Mouse (Mus musculus) lung, adult 2 months (tissue): ENCODE results near the gene Dock11. TPM values are rescaled to one million over a fixed set of nuclear protein-coding genes. Genes with fewer than 3 reads are reported as not detected.

Source experiments
- DNase-seq: peaks from one replicate; pipeline ENCODE4 v3.0.0; 2022
- H3K4me1 ChIP-seq: fragments of 200-500 bp; 2 replicates; pipeline ENCODE4 v1.6.1; 2011; ENCODE audit warnings: low read length; ENCODE audit not compliant: control insufficient read depth, insufficient read depth
- H3K4me3 ChIP-seq: fragments of 200-500 bp; replicated peaks from 2 replicates; pipeline ENCODE3; 2011; ENCODE audit warnings: low read depth, mild to moderate bottlenecking, control low read depth, low read length; ENCODE audit errors: extremely low read depth
- CTCF ChIP-seq: fragments of 200-500 bp; IDR thresholded peaks from 2 replicates; pipeline ENCODE4 v1.5.1; 2011; ENCODE audit warnings: mild to moderate bottlenecking, low read length, control low read depth; ENCODE audit not compliant: insufficient read depth
- POLR2A ChIP-seq: fragments of 200-500 bp; IDR thresholded peaks from 2 replicates; pipeline ENCODE4 v1.6.1; 2011; ENCODE audit warnings: low read depth, mild to moderate bottlenecking, control low read depth, low read length, borderline replicate concordance; ENCODE audit errors: extremely low read depth
- WGBS: fragments of 180-500 bp; shearing (Covaris S2); methylation state at CpG from one replicate; pipeline ENCODE4 v1.1.7; 2018; 5-methylcytosine and 5-hydroxymethylcytosine counted together
- polyA plus RNA-seq: library from polyadenylated mRNA; depleted of rRNA; stranded (reverse); fragments of >200 nt; gene quantifications from 2 replicates; pipeline ENCODE4 v1.2.3, GENCODE M21; 2012; rRNA removed

Dock11 gene
- polyA plus RNA-seq, 1 experiment, result 1.5 TPM

DNA sequence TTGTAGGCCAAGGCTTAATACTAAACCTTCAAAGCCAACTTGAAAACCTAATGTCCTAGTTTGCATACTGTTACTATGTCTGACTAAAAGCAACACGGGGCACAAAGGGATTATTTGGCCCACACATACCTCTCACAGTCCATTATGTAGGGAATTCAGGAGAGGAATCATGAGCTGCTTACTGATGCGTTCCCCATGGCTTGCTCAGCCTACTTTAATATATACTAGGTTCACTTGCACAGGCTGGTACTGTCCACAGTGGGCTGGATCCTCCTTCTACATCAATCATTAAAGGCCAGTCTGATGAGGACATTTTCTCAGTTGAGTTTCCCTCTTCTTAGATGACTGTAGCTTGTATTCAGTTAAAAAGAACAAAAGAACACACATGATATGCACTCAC lies 185.4 kb downstream of the Dock11 start:
- Histone ChIP-seq H3K4me1 (no peaks in the 10 kb centered on the region), H3K4me3 (no peak overlapping the region)
- 76% methylated on average over 2 of the region's 2 CpGs for WGBS
- DNase-seq, result no peak
- TF ChIP-seq POLR2A, result no peak
- TF ChIP-seq CTCF, result no peak

DNA sequence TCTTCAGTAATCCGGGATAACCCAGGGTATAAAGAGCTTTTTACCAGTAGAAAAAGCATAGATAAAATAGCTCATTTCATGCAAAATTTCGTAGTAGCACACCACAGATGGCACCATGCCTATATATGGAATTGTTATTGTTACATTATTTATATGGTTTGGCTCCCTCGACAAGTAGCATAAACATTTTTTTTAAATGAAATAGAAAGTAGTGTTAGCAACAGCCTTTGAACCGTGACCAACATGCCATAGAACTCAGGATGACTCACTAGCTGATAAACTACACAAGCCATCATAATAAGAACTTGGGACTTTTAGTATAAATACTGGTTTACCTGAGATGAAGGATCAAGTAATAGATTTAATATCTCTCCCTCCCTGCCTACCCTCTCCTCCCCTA lies 188.5 kb downstream of the Dock11 start:
- DNase-seq, result no peak
- no peak overlapping the region for H3K4me3 ChIP-seq
- 42% methylated on average over 4 of the region's 4 CpGs for WGBS

DNA sequence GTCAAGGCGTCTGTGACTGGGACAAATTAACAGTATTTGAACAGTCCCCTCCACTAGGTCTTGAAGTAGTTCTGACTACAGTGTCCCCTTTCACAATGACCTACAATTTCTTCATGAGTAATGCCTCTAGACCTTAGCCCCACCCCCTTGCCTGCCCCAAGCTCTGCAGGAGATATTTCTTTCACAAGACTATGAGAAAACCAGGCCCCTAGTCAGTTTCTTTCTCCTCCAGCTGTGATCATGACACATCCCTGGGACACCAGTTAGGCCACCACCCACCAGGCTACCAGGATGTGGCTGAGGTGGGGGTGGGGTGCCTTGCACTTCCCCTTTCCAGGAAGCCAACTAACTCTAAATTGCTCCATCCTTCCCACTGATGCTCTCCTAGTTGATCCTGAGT lies 194.3 kb downstream of the Dock11 start:
- Histone ChIP-seq H3K4me3 (no peak overlapping the region), H3K4me1 (no peaks in the 10 kb centered on the region)
- 59% methylated on average over 1 of the region's 1 CpGs for WGBS
- no peak for DNase-seq
- TF ChIP-seq POLR2A, result no peak
- TF ChIP-seq CTCF, result no peak

More for the DNA sequence above, 188.5 kb downstream of the Dock11 start:
- no peak for TF ChIP-seq CTCF
- no peak for TF ChIP-seq POLR2A
- no peaks in the 10 kb centered on the region for H3K4me1 ChIP-seq

DNA sequence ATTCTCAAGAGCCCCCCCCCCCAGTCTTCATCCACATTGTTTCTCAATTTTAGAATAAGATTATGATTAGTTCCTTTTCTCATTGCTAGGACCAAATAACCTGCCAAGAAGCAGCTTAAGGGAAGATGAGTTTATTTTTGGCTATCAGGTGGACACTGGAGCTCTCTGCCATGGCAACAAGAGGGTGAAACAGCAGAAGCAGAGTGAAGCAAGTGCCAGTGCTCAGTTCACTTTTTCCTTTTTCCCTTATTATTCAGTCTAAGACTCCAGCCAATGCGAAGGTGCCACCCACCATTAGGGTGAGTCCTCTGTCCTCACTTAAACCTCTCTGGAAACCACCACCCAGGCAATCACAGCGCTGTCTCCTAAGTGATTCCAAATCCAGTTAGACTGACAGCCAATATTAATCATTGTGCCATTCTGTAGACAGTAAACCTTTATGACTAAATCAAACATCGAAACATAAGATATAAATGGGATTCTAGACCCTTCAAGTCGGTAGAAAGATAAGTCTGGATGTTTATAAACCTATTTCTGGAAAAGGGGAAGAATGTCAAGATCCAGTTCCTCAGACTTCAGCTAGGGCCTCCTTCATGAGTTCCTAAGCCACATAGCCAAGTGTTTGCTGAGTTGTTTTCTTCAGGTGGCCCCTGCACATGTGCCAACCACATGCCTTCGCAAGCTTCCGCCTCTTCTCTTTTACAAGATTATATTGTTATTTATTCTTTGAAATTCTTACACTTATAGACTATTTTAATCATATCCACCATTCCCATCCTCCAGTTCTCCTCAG lies 200.0 kb downstream of the Dock11 start:
- no peak overlapping the region for H3K4me3 ChIP-seq
- TF ChIP-seq POLR2A, result no peak
- H3K4me1 ChIP-seq, result no peaks in the 10 kb centered on the region
- 75% methylated on average over 6 of the region's 6 CpGs for WGBS
- DNase-seq, result no peak

DNA sequence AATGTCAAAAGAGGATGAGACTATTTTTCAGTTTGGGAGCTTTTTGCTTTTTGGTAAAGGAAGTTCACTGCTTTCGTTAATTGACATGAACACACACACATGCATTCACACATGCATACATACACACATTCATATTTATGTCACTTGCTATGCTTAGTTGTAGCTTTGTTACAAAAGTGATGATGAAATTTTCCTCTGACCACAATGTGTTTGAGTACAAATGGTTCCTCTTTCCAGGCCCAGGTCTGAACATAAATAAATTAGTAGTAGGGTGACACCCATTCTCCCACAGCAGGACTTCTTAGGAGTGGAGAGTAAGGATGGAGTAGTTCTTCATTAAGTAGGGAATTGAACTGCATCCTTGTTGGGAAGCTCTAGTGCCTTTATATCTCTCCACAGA lies 212.3 kb downstream of the Dock11 start:
- Histone ChIP-seq H3K4me1 (no peaks in the 10 kb centered on the region), H3K4me3 (no peak overlapping the region)
- WGBS, result 68% methylated on average over 1 of the region's 1 CpGs
- DNase-seq, result no peak
- TF ChIP-seq CTCF, result no peak
- TF ChIP-seq POLR2A, result no peak

DNA sequence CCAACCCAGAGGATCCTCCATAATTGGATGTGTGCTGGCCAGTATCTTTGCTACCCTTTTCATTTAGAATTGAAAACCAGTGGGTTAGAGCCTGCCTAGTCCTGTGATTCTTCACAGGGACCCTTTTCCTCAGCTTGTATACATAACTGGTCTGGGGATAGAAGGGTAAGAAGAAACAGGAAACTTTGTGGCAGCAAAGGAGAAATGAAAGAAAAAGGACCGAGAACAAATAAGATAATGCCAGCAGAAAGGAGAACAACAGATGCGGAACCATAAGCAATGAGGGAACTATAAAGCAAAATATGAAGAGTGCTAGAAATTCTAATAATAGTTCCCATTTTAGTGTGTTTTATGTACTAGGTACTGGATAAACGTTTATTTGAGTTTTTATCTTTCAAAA lies 212.7 kb downstream of the Dock11 start:
- Histone ChIP-seq H3K4me1 (no peaks in the 10 kb centered on the region), H3K4me3 (no peak overlapping the region)
- TF ChIP-seq CTCF (no peak), POLR2A (no peak)
- DNase-seq, result no peak
- WGBS, result 63% methylated on average over 3 of the region's 3 CpGs

DNA sequence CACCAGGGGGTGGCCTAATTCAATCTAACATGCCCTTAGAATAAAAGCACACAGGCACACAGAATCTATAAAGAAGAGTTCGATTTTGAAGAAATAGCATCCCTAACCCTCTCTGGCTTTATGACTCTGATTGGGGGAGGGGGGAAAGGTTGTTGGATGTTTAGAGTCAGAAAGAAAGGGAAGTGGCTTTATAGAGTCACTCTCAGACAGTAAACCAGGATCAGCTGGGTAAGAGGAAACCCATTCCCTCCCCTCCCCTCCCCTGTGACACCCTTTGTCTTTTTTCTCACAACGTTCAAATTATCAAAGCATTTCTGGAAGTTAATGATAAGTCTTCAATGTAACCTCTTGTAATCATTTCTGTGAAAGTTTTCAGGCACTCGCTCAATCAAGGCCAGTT lies 220.0 kb downstream of the Dock11 start:
- no peaks in the 10 kb centered on the region; the same call in 1 of the 2 replicates for H3K4me1 ChIP-seq
- TF ChIP-seq CTCF (no peak), POLR2A (no peak)
- WGBS, result 40% methylated on average over 3 of the region's 3 CpGs
- no peak for DNase-seq
- H3K4me3 ChIP-seq, result no peak overlapping the region

DNA sequence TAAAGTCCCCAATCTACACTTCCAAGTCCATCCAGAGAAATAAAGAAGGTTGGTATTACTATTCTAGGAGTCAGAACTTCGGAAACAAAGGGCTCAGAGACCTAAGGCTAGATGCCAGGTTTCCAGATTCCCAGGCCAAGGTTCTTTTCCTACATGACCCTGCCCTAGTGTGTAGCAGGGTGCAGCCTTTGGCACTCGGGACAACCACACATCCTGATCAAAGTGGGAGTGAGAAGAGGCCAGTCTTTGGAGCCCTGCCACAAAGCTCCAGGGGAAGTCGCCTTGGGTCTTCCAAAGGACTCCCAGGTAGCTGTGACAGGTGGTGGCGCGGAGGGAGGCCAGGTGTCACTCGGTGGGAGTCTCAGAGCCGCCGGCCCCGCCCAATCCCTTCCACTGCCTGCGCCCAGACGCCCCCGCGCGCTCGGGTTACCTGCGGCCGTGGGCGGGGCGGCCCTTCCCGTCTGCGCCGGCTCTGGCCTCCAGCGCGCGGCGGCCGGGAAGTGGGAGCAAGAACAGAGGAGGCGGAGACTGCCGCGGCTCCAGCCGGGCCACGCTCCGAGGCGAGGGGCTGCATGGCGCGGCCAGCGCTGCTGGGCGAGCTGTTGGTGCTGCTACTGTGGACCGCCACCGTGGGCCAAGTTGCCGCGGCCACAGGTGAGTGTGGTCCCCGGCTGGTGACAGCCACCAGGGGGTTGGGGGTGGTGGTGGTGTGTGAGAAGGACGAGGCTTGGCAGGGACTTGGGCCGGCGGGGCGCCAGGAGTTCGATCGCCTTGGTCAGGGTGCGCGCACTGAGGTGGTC lies 223.2 kb downstream of the Dock11 start, which contains the start of gene Il13ra1:
TSS of gene Il13ra1 (plus strand) at position 489 of the 800 bp plus-strand sequence.
- DNase-seq, result peak; percentile 47
- TF ChIP-seq POLR2A (no peak), CTCF (no peak)
- H3K4me1 ChIP-seq, result no peaks in the 10 kb centered on the region; the same call in 1 of the 2 replicates
- 25% methylated on average over 51 of the region's 51 CpGs for WGBS
- peak within 1 kb of the TSS; percentile 77 for H3K4me3 ChIP-seq

DNA sequence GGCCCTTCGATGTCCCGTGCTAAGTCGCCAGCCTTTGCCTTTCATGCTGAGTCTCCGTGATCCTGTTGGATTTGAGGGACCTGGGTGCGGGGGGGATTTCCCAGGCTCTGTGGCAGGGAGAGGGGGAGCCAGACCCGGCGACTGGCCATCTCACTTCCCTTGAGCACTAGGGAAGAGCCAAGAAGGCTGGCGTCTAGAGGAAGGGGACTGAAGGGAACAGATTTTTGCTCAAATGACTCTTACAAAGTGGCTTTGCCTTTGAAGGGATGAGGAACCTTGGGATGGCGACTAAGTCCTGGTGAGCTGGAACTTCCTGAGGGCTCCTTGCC lies 223.8 kb downstream of the Dock11 start:
- no peak for DNase-seq
- 23% methylated on average over 9 of the region's 9 CpGs for WGBS
- Histone ChIP-seq H3K4me3 (peak overlapping the region; percentile 77), H3K4me1 (no peaks in the 10 kb centered on the region; the same call in 1 of the 2 replicates)
- no peak for TF ChIP-seq POLR2A

DNA sequence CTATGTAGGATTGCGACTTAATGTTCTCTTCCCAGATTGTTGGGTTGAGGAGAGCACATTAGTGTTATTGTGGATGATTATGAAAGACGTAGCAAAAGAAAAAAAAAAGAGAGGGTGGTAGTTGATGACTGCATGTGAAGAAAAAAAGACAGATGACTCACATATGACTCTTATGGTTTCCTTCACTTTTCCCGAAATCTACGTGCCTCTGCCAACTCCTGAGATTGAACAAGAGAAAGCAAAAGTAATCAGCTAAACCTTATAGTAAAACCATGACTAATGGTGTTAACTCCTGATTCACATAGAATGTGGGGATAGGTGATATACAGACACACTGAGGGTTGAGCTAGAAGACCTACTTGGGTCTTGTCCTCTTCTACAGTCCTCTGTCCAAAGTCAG lies 226.5 kb downstream of the Dock11 start:
- DNase-seq, result no peak
- 64% methylated on average over 4 of the region's 4 CpGs for WGBS
- TF ChIP-seq POLR2A (no peak), CTCF (no peak)
- H3K4me1 ChIP-seq, result no peaks in the 10 kb centered on the region; the same call in 1 of the 2 replicates
- no peak overlapping the region for H3K4me3 ChIP-seq

Other genes starting within 250 kb of the Dock11 start
- 5.4 and 7.8 TPM in 2 replicates for gene Il13ra1, start 223.3 kb downstream of the Dock11 start, polyA plus RNA-seq